Mouse (Mus musculus): ENCODE measurements around the gene Ddx52. TPM values are rescaled to one million over a fixed set of nuclear protein-coding genes. Genes with fewer than 3 reads are reported as not detected.

The Ddx52 gene
- 10 to 100 TPM; 54.8 to 79.1 TPM for polyA plus RNA-seq (2017; shearing (Covaris generic))

GRCm38 (mm10) chr11:83941950-83942840 lies at the start of gene Ddx52:
TSS of gene Ddx52 (plus strand) at chr11:83942062.

DNA sequence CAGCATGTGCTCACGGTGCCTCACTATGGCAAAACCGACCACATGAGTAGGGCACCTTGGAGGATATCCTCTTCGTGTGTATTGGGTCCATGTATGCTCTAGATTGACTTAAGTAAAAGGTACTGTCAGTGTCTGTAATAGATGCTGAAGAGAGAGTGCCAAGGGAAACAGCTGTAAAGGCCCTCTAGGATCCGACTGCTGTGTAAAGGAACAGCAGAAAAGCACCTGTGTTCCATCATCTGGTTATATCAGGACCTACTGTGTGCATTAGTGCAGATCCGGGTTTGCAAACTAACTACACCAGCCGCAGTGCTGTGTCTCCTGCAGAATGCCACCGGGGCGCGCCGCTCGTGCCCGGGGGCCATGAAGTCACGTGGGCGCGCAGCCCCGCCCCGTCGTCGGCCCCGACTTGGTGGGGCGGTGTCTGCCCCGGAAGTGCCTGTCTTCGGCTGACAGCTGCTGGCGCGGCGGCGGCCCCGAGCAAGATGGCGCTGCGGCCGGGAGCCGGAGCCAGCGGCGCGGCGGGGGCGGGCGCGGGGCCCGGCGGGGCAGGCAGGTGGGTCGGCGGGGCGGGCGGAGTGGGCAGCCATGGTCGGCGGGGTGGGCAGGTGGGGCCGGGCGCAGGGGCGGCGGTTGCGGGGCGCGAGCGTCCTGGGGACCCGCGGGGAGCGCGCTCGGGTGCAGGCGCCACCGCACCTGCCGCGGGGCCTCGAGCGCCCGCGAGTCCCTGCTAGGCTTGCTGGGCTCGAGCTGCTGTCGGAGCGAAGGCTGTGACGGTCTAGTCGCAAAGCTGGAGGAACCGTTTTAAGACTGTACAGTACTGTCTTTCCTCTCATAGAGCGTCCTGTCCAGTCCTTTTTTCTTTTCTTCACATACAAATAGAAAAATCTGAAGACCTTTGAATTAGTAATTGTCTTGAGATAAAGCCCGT lies 22.4 kb downstream of the Ddx52 start, which contains the start of gene Synrg:
Gene Synrg (plus strand): TSS at position 438 of the 931 bp plus-strand sequence.

Other genes with a start within 250 kb of the Ddx52 start
- 1 to 10 TPM in 1 of 2 experiments, under 1 TPM in 1; 0.31 to 3.2 TPM for gene Wfdc17, start 238.1 kb upstream of the Ddx52 start, polyA plus RNA-seq (2017; shearing (Covaris generic))
- 1 to 10 TPM in 1 of 2 experiments, not detected in 1; 1.1 TPM for gene Wfdc18, start 233.0 kb upstream of the Ddx52 start, polyA plus RNA-seq (2017; shearing (Covaris generic))
- gene Wfdc21, start 195.1 kb upstream of the Ddx52 start, polyA plus RNA-seq (2017; shearing (Covaris generic)), result not detected
- gene Heatr6, start 188.4 kb upstream of the Ddx52 start, polyA plus RNA-seq (2017; shearing (Covaris generic)), result 10 to 100 TPM; 31.8 to 34.3 TPM
- gene Hnf1b, start 92.0 kb upstream of the Ddx52 start, polyA plus RNA-seq (2017; shearing (Covaris generic)), result under 1 TPM; 0.23 to 0.35 TPM
- gene Synrg, start 22.4 kb downstream of the Ddx52 start, polyA plus RNA-seq (2017; shearing (Covaris generic)), result 10 to 100 TPM; 26.6 to 34.2 TPM
- gene Dusp14, start 127.2 kb downstream of the Ddx52 start, polyA plus RNA-seq (2017; shearing (Covaris generic)), result 10 to 100 TPM in 1 of 2 experiments, 1 to 10 TPM in 1; 4.1 to 11.7 TPM
- 1 to 10 TPM; 7.1 to 9.0 TPM for gene Tada2a, start 187.5 kb downstream of the Ddx52 start, polyA plus RNA-seq (2017; shearing (Covaris generic))
- 1 to 10 TPM; 4.1 to 5.1 TPM for gene Acaca, start 187.6 kb downstream of the Ddx52 start, polyA plus RNA-seq (2017; shearing (Covaris generic))
- gene Gm11437, start 225.4 kb downstream of the Ddx52 start, polyA plus RNA-seq (2017; shearing (Covaris generic)), result under 1 TPM in 1 of 2 experiments, not detected in 1; 0.83 TPM

Measured in inflammation-experienced regulatory T-cells (primary cell).